Mouse (Mus musculus): ENCODE measurements at regions not wholly inside any gene's neighbourhood (a gene's known extent, or its start where the extent isn't known, plus 50 kb on each side); places are given as distances from the start of the nearest gene placed in this dataset.

- TF ChIP-seq GATA1 (IDR thresholded peaks at IDR 0.05; ENCODE audit: borderline replicate concordance, low read length) (no peak), CTCF (IDR thresholded peaks at IDR 0.05; ENCODE audit: low read depth, low read length) (no peak), POLR2AphosphoS5 (IDR thresholded peaks at IDR 0.05; ENCODE audit: insufficient replicate concordance, low read depth, low read length) (no peak)
Observed at GRCm38 (mm10) chr8:91997892-91998189, 196.0 kb upstream of the Irx3 start.
